Mouse (Mus musculus): ENCODE results near the gene Dst.

Gene Dst

DNA sequence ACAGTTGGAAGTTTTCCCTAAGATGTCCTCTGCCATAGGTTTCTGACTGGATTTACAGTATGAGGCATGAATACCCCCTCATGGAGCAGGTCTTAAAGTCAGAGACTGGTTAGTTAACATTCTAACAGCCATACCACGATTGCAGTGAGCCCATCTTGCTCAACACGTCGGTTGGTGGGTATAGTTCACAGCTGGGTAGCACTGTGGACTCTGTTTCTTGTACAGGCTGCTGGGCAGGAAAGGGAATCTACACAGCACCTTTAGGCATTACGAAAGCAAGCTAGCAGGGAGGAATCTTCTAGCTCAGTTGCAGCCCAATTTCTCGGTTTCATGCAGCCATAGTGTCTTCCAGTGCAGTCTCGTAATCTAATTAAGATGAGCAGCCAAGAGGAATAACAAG is 69.8 kb downstream of the Dst start:
- no peak for DNase-seq (ENCODE audit: low spot score in 2 of 2)

DNA sequence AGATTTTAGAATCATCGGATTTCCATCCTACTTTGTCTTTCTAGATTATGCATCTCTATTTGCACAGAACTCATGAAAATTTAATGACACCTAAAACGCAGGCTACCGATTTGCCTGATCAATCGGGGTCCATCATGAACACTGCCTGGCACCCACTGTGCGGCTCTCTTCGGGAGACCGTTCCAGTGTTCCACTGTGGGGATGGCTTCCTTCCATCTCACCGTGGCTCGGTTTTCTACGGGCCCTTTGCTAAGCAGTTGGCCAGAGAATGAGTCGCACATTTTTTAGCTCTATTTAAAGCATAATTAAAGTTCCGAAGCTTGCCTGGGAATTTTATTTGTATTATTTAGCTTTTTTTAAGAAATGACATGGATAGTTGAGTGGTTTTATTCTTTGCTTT is 72.4 kb downstream of the Dst start:
- no peak for DNase-seq (ENCODE audit: low spot score in 2 of 2)

DNA sequence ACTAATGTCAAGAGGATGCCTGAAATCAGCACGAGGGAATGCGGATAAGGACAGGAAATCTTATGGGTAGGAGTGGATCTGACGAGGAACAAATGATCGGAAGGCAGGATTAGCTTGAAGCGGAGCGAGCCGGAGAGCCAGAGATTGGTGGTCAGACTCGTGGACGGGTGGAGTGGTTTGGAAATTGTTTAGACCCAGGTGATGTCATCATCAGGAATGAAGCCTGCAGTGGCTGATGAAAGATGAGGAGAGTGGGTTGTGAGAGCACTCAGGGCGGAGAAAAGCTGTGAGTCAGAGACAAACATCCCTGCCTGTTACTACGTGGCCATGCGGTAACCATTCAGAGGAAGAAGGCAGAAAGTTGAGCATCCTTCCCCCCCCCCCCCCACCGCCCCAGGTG is 81.6 kb downstream of the Dst start:
- DNase-seq (ENCODE audit: low spot score in 2 of 2), result no peak

DNA sequence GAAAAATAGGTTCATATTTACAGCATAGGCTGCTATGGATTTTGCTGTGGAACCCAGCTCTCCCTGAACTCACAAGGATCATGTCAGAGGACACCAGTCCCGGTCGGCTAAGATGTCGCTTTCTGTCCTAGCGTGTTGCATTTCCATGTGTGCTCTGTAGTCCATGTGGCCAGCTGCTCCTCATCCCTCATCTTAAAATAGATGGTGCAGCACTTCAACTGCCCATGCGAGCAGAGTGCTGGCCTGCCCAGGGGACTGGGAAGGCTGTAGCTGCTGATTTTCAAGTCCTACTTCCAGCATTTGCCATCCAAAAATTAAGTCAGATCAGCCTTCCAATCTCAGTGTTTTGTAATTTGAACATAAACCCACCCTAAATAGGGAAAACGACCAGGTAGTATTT is 83.0 kb downstream of the Dst start:
- no peak for DNase-seq (ENCODE audit: low spot score in 2 of 2)

DNA sequence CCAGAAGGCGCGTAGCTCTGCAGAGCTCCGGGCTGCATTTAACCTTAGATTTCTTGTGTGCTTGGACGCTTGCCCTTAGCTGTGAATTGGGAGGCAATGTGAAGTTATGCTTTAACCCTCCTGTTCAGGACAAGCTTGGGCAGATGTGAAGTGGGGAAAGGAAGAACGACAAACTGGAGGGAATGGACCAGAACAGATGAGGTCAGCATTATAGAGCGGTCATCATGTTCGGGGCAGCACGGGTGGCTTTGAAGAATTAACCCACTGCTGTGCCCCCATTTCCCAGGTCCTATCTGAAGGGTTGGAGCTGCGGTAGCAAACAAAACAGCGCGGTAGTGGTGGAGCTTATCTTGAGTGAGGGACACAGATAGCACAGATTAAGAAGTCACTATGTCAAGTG is 84.8 kb downstream of the Dst start:
- no peak for DNase-seq (ENCODE audit: low spot score in 2 of 2)

DNA sequence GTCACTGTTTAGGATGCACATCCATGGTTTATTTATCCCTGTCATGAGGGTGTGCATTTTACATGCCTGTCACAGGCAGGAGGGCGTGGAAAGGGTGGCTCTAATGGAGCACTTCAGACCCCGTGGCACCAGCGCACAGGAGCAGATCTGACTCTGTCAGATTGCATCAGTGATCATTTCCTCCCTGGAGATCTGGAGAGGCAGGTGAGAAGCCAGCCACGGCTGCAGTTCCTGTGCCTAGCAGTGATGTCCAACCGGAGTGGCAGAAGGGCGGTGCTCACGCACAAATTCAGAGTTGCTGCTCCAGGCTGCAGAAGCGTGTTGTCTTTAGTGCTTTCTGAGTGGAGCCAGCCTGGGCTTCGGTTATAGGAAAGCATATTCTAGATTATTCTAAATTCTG is 86.2 kb downstream of the Dst start:
- no peak for DNase-seq (ENCODE audit: low spot score in 2 of 2)

DNA sequence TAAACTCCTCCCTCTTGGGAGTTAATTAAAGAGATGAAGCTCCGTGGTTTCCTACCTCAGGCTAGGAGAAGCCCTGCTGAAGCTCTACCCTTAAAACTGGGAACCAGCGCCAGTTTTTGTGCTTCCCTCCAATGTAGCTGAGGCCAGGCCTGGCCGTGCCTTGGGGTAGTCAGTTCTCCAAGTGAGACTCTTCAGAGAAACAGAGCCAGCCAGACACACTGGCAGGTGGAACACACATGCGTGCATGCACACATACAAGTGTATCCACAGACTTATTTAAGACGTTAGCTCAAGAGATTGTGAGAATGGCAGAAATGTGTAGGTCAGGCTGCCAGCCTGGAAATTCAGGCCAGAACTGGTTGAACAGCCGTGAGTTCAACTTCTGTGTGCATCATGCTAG is 87.4 kb downstream of the Dst start:
- DNase-seq (ENCODE audit: low spot score in 2 of 2), result no peak

DNA sequence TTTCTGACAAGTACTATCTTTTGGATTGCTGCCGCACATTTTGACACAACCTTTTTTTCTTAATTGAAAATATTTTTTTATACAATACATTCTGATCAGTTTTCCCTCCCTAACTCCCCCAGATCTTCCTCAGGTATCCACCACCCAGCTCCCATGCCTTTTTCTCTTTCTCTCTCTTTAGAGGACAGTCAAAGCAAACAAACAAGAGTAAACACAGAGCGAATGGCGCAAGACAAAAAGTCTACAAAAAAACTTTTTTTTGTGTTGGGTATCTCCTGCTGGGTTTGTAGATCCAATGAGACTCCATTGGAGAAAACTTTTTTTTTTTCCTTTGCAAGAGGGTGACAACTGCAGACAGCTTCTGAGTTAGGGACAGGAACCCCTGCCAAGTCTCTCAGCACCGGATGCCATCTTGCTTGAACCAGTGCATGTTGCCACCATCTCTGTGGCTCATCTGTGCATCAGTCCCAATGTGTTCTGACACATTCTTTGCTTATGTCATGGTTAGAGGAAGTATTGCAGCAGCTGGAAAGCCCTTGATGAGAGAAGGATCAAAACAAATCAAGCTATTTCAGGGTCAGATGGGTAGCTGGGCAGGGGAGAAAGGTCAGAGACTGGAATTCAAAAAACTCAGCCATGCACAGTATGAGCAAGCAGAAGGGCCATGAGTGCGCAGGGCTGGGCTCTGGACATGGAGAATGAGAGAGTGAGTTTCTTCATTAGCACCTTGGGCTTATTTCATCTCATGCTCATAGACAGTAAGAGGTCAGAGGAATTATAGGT is 88.3 kb downstream of the Dst start:
- no peak for DNase-seq (ENCODE audit: low spot score in 2 of 2)

DNA sequence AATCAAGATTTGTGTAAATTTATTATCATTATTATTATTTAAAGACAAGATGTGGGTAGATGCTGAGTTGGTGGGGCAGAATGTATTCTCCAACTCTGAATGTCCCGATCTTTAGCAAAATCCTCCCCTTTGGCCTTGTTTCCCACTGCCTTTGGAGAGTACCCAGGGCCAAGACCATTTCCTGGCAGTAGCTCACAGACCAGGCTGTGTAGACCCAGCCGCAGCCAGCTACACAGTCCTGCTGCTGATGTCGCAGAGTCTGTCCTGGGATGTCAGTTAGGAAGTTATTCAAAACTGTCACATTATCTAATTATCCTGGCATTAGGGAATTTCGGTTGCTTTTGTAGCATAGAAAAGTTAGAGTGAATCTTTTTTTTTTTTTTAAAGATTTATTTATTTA is 94.3 kb downstream of the Dst start:
- DNase-seq (ENCODE audit: low spot score in 2 of 2), result no peak

DNA sequence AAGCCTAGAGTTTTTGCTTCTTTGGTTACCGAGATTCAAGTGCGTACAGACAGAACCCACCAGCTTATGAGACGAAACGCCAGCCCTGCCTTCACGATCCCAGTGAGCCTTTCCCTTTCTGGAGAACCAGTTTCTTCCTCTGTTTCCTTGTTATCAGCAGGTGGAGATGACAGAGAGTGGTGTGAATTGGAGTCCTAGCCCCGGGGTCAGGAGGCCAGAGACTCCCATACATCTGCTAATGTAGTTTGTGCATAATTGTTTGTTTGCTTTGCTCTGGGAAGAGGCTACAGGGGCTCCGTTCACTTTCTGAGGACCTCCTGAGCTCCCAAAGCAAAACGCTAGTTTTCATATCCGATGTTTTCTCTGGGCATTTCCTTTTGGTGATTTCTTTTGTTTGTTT is 94.9 kb downstream of the Dst start:
- DNase-seq (ENCODE audit: low spot score in 2 of 2), result no peak

DNA sequence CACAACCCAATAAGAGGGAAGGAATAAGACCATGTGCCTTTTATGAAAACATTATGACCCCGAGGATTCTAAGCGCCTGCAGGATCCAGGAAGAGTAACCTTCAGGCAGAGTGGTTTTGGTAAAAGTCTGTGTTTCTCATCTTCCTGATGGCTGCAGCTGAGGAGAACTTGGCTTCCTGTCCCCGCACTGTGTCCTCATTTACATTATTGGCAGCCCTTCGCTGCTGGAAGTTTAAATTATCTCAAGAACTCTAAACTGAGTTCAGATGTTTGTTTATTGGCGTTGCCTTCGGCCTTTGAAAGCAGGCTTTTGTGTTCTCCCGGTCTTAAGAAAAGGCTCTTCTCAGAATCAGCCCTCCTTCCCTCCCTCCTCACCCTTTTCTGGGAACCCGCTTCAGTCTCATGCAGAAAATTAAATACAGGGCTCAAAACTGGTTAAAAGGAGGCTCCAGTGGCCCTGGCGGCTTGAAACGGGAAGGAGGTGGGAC is 97.3 kb downstream of the Dst start:
- DNase-seq (ENCODE audit: low spot score in 2 of 2), result no peak

DNA sequence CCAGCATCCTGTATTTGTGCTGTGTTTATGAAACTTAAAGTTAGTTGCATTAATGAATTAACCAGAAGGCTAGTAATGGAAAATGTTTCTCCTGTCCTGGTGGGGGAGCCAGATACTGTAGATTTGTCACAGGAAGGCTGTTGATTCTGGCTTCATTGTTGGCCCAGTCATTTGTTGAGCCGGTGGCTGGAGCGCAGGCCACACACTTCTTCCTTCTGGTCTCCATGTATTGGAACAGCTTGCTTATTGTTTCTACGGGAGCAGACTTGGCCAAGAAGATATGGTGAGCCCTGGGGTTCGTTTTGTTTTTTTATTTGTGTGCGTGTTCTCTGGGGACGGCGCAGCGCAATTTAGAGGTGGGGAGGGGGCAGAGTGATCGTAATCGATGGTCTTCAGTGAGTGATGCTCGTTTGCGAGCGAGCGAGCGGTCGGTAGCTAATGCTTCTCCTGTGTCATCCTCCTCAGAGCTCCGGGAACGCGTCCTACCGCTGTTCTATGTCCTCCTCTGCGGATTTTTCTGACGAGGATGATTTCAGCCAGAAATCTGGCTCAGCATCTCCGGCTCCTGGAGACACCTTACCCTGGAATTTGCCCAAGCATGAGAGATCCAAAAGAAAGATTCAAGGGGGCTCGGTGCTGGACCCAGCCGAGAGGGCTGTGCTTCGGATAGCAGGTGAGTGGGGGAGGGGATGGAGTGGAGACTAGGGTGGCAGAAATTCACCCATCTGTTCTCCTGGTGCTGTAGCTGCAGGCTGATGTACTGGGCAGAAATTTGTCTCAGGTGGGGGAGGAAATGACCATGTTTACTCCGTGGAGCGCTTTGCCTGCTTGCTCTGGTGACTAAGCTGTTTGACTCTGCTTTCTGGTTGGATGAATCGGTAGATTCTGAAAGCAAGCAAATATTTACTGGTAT is 98.0 kb downstream of the Dst start:
- peak in 1 of 2 experiments; percentile 14 for DNase-seq (ENCODE audit: low spot score in 2 of 2)

DNA sequence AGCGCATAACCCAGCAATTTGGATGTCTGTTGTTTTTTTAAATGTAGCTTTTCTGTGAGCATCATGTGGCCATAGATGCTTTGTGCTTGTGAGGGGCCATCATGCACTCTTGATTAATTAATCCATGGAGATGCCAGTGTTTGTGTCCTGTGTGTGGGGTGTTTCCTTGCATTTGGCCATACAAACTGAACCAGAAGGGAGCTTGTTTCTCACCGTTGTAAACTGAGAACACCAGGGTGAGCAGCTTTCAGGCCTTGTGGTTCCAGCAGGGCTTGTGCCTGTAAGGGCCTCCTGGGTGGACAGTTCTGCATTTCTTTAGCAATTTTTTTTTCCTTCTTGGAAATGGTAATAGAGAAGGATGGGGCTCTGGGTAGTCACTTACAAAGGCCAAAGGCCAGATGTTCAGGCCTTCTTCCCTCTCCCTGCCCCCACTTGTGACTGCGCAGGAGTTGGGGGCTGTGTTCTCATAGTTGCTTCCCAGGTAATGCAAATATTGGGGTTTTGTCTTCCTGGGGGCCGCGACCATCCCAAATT is 98.9 kb downstream of the Dst start:
- DNase-seq (ENCODE audit: low spot score in 2 of 2), result no peak

DNA sequence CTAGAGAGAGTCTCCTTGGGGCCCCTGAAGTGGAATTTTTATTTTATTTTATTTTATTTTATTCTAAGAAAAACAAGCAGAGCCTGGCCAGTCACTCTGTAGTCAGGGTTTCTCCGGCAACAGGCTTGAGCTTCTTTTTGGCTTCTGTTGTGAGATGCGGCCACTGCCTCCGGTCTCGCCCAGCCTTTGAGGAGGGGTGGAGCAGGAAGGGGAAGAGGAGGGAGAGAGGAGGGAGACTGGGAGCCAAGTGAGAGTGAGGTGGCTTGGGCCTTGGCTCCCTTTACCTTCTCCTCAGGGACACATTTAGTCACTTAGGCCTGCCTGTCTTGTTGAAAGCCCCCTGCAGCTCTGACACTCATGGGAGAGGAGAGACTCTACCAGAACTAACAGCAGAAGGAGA is 99.4 kb downstream of the Dst start:
- no peak for DNase-seq (ENCODE audit: low spot score in 2 of 2)

DNA sequence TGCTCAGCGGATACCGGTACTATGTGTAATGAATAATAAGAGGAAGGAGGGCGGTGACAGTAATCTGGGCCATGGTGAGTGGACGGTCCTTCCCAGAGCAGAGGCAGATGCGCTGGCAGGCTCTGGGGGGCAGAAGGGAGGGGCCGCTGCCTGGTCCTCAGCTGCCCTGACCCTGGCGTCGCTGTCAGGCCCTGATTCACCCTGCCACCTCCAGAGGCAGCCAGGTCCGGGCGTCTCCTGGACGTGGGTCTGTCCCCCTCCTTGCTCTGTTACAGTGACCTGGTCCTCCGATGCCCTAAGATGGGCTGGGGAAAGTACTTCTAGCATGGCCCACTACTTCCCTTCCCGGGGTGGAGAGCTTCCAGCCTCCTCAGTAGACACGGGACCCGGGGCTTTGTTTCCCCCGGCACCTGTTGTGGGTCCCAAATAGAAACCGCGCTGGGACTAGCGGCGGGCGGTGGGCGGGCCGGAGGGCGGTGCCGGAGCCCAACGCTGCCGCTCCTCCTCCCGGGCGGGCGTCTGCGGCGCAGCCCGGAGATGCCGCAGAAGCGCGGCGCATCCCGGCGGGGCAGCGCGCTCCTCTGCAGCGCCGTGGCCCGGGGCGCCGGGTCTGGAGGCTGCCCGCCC is 103.1 kb downstream of the Dst start:
- peak; percentile 55 to 65 for DNase-seq (ENCODE audit: low spot score in 2 of 2)

DNA sequence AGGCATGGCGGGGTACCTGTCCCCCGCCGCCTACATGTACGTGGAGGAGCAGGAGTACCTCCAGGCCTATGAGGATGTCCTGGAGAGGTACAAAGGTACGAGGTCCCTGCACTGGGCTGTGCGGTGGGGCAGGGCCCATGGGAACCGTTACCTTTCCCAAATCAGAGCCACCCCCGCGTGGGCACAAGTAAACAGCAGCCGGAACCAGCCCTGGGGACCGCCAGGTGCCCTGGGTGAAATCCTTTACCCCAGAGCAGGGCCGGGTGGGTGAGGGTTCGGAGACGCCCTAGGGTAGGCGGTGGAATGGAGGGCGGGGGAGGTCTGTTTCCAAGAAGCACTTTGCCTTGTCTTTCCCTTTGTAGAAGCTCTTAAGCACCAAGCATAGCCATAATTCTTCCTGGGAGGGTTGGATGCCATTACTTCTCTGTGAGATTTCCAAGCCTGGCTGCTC is 103.8 kb downstream of the Dst start:
- peak in 1 of 2 experiments; percentile 15 for DNase-seq (ENCODE audit: low spot score in 2 of 2)

DNA sequence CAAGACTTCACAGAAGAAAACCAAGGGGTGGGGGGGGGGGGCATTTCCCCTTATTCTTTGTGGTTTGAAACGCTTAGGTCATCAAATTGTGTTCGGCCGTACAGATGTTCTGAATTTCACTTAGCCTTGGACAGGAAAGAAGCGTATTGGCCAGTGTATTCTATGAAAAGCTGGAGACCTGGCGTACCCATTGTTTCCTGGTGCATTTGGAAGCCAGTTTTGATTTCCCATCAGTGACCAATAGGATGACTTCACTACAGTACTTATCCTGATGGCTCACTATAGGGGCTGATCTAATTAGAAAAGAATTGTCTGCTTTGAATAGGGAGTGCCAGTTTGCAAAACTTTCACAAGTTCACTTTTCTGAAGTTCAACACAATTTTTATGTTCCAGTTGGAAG is 105.5 kb downstream of the Dst start:
- DNase-seq (ENCODE audit: low spot score in 2 of 2), result no peak

DNA sequence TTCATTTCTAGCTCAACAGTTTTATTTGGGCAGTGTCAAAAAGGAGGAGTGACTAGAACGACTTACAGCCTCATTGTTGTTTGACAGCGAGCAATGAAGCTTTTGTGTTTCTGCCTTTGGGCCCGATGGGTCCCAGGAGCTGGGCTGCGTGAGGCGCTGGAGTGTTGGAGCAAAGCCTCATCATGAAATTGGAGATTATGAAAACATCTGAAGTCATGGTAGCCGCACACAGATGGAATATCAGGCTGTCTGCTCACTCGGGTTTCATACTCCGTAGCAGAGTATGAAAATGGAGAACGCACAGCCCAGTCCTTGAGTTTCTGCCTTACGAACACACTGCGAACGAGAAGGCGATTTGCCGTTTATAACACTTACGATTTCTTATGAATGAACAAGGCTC is 108.8 kb downstream of the Dst start:
- DNase-seq (ENCODE audit: low spot score in 2 of 2), result no peak

DNA sequence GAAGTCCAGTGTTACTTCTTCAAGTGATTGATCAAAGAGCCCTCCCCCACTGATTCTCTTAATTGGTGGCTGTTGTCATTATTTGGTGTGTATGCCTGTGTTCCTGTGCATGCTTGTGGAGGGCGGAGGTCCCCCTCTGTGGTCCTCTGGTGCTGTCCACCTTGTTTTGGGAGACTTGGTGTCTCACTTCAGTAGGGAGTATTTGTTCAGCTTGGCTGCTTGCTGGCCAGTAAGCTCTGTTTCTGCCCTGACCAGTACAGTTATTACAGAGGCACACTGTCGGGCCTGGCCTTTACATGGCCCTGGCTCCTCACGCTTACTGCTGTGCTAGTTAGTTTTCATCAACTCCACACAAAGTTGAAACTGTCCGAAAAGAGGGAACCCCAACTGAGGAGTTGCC is 109.3 kb downstream of the Dst start:
- DNase-seq (ENCODE audit: low spot score in 2 of 2), result no peak

DNA sequence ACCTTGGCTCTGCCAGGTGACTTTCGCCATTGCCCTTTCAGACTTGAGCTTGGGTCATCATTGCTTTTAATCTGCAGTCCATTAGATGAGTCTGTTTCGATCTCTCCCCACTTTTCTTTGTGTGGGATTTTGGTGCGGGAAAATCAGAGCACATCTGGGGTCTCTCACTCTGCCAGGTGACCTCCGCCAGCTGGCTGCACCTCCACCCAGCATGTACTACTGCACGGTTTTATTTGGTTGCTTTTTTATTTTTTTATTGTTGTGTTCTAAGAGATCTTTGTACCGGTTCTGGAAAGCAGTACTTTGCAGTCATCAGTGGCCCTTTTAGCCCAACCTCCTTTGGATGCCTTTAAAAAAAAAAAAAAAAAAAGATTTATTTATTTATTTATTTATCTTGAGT is 112.6 kb downstream of the Dst start:
- no peak for DNase-seq (ENCODE audit: low spot score in 2 of 2)

DNA sequence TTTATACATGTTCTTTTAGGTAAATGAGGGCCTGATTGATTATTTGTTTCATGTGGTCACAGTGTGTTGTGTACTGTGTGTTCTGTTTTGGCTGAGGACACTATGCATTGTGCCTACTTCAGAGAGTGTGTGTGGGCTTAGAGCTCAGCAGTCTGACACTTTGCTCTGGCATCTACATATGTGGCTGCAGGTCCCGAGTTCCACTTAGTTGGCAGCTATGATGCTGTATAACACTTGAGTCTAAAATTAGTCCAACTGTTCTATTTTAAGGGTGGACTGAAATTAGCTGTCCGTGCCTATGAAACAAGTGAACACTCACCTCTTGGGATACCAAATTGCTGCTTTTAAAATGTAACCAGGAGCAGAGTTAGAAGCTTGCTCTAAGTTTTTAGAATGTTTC is 113.5 kb downstream of the Dst start:
- DNase-seq (ENCODE audit: low spot score in 2 of 2), result no peak

DNA sequence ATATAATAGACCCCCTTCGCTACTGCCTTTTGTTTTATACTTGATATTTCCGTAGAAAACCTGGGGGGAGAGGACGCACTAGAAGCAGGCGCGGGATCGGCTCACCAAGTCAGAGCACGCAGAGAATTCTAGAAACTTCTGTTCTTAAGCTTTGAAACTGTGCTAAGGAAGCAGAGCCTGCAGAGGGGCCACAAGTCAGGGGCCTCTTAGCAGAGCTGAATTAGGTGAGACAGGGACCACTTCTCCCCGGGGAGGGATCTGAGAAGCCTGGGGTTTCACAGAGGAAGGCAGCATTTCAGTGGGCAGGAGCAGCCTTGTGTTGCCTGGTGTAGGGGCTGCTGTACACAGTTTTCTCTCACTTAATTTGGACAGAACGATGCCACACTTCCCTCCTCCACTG is 115.1 kb downstream of the Dst start:
- DNase-seq (ENCODE audit: low spot score in 2 of 2), result no peak

Data from thymus, postnatal 10 days (tissue).